Mouse (Mus musculus) Muller cell, postnatal 12 days (primary cell): ENCODE data around the gene Mymx.

Experiments
- DNase-seq: peaks from one replicate; pipeline ENCODE4 v3.0.0-alpha.2; 2015; ENCODE audit errors: inconsistent ontology term

Gene Mymx

GRCm38 (mm10) chr17:45589844-45590243 lies 12.1 kb downstream of the Mymx start:
- no peak for DNase-seq

- DNase-seq = no peak
Observed at GRCm38 (mm10) chr17:45589236-45589635, 12.7 kb downstream of the Mymx start.

GRCm38 (mm10) chr17:45588370-45588769 lies 13.5 kb downstream of the Mymx start:
- DNase-seq = no peak

GRCm38 (mm10) chr17:45586449-45586837 lies 15.5 kb downstream of the Mymx start:
- DNase-seq = no peak

- no peak for DNase-seq
Observed at GRCm38 (mm10) chr17:45585725-45586448, 16.0 kb downstream of the Mymx start.

- peak; percentile 93 for DNase-seq
Observed at GRCm38 (mm10) chr17:45584939-45585678, 16.8 kb downstream of the Mymx start.

GRCm38 (mm10) chr17:45584096-45584896 lies 17.6 kb downstream of the Mymx start:
- DNase-seq = peak; percentile 97

- no peak for DNase-seq
Observed at GRCm38 (mm10) chr17:45582715-45583355, 19.1 kb downstream of the Mymx start.

GRCm38 (mm10) chr17:45582188-45582587 lies 19.7 kb downstream of the Mymx start:
- no peak for DNase-seq

GRCm38 (mm10) chr17:45581567-45581983 lies 20.3 kb downstream of the Mymx start:
- peak; percentile 57 for DNase-seq

- DNase-seq = no peak
Observed at GRCm38 (mm10) chr17:45580958-45581477, 20.9 kb downstream of the Mymx start.

- no peak for DNase-seq
Observed at GRCm38 (mm10) chr17:45579554-45579953, 22.3 kb downstream of the Mymx start.

GRCm38 (mm10) chr17:45578843-45579242 lies 23.1 kb downstream of the Mymx start:
- no peak for DNase-seq

- no peak for DNase-seq
Observed at GRCm38 (mm10) chr17:45578242-45578641, 23.7 kb downstream of the Mymx start.

GRCm38 (mm10) chr17:45575123-45575897 lies 26.6 kb downstream of the Mymx start:
- DNase-seq = no peak

- no peak for DNase-seq
Observed at GRCm38 (mm10) chr17:45574129-45574761, 27.7 kb downstream of the Mymx start.

GRCm38 (mm10) chr17:45573780-45574123 lies 28.1 kb downstream of the Mymx start:
- peak; percentile 98 for DNase-seq

GRCm38 (mm10) chr17:45573087-45573779 lies 28.7 kb downstream of the Mymx start, which contains the start of gene Hsp90ab1:
Gene Hsp90ab1, minus strand, starts transcription at chr17:45573271.
- peak; percentile 100 for DNase-seq
